Mouse (Mus musculus) stomach, postnatal 0 days (tissue): ENCODE results near the gene Spata9.

Source experiments
- CTCF ChIP-seq: IDR thresholded peaks from 2 replicates; pipeline ENCODE4 v1.5.1; 2016; ENCODE audit warnings: antibody characterized with exemption, low read depth, mild to moderate bottlenecking, moderate library complexity
- EP300 ChIP-seq: optimal IDR thresholded peaks from 2 replicates; pipeline ENCODE3; 2016; ENCODE audit warnings: antibody characterized with exemption

DNA sequence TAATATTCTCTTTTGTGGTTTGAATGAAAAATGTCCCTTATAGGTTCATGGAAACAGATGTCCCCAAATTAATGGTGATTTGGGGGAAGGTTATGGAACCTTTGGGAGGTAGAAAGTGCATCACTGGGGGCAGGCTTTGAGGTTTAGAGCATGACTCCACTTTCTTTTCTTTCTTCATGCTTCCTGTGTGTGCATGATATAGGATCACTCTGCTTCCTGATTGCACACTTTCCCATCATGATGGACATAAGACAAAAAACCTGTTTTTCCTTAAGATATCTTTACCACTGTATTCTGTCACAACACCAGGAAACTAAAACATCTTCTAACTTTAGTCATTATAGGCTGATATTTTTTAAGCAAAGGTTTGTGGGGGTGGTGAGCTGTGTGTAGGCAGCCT is 78.0 kb downstream of the Spata9 start:
- no peak for TF ChIP-seq EP300
- TF ChIP-seq CTCF, result no peak
